Mouse (Mus musculus): Measurements from ENCODE around the gene Gm6020. TPM values are rescaled to one million over a fixed set of nuclear protein-coding genes. Genes with fewer than 3 reads are reported as not detected.

Gene Gm6020
- polyA plus RNA-seq, 1 experiment from 2014 or later, result not detected

DNA sequence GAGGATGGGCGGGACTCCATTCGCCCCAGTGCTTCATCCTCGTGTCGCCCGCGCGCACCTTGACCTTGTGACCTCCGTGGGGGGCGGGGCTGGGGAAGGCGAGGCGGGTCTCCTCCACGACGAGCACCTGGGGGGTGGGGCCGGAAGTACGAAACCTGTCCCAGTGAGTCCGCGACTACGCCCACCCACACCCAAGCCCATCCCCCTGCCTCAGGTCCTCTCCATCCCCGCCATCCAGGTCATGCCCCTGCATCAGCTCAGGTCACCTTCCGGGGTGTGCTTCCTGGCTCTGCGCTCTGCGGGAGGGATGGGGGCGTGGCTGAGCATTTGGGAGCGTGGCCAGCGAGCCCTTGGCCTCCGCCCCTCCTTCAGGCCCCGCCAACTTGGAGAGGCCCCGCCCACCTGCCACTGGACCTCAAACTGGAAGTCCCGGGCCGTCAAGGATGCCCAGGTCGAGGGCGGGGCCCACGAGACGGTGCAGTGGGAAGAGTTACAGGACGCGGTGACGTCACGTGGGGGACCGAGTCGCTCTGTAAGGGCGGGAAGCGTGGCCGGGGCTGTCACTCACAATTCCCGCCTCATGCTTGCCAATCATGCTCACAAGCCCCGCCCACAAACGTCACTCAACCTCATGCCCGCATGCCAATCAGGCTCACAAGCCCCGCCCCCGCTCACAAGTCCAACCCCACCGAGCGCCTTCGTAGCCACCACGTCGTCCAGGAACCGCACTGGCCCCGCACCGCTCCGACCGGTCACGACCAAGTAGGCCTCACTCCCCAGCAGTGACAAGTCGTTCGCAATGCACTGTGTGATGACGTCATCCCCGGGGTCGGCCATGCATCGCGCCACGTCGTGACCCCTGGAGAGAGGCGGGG, 42.1 kb downstream of the Gm6020 start:
- Histone ChIP-seq H3K27ac (ENCODE audit: low read depth) (peak overlapping the region; percentile 85), H3K4me2 (ENCODE audit: low read depth, low read length) (peak overlapping the region; percentile 65), H3K36me3 (replicated peaks; ENCODE audit: insufficient read depth, low read length) (no peaks in the 10 kb centered on the region), H3K9me3 (ENCODE audit: low read length) (peaks cover 8% of the 10 kb centered on the region; the same call in 1 of the 2 replicates), H3K4me3 (ENCODE audit: low read depth, low read length) (peak overlapping the region; percentile 46), H3K4me1 (ENCODE audit: insufficient read depth) (peaks cover 17% of the 10 kb centered on the region; the same call in 1 of the 2 replicates), H3K9ac (replicated peaks) (no peak overlapping the region), H3K27me3 (ENCODE audit: insufficient read depth, low read length) (no peaks in the 10 kb centered on the region)
- 15% methylated on average over 60 of the region's 70 CpGs for WGBS (ENCODE audit: insufficient replicate concordance)
- TF ChIP-seq EP300 (IDR thresholded peaks at IDR 0.05; ENCODE audit: low read depth) (no peak), CTCF (IDR thresholded peaks at IDR 0.05; ENCODE audit: low read depth) (no peak)
- ATAC-seq (peak; percentile 24), DNase-seq (peak; percentile 87)

DNA sequence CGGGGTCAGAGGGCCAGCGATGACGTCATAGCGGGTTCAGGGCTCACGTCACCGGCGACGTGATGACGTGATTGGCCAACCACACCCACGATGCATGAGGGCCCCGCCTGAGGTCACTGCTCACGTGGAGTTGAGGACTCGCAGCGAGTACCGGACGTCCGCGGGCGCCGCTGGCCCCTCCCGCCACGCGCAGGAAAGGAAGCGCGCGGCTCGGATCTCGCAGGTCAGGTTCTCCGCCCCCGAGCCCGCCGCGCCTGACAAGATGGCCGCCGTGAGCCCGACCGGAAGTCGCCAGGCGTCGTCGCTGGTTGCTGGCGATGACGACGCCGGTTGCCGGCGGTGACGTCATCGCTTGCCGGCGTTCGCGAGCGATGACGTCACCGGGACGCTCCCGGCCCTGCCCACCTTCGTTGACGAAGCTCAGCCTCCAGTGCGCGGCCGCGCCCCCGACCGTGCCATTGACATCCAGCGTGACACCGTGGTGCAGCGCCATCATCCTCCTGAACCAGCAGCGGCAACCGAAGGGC, 42.8 kb downstream of the Gm6020 start:
- peak overlapping the region; percentile 85 for H3K27ac ChIP-seq (ENCODE audit: low read depth)

GRCm38 (mm10) chr19:61226928-61227854, 43.5 kb downstream of the Gm6020 start:
- Histone ChIP-seq H3K9me3 (ENCODE audit: low read length) (peaks cover 8% of the 10 kb centered on the region; the same call in 1 of the 2 replicates), H3K9ac (replicated peaks) (peak overlapping the region; percentile 59), H3K36me3 (replicated peaks; ENCODE audit: insufficient read depth, low read length) (no peaks in the 10 kb centered on the region), H3K27ac (ENCODE audit: low read depth) (peak overlapping the region; percentile 85), H3K4me1 (ENCODE audit: insufficient read depth) (peaks cover 17% of the 10 kb centered on the region; the same call in 1 of the 2 replicates), H3K27me3 (ENCODE audit: insufficient read depth, low read length) (no peaks in the 10 kb centered on the region), H3K4me2 (ENCODE audit: low read depth, low read length) (peak overlapping the region; percentile 65), H3K4me3 (ENCODE audit: low read depth, low read length) (peak overlapping the region; percentile 46)
- WGBS (ENCODE audit: insufficient replicate concordance), result 2% methylated on average over 61 of the region's 71 CpGs
- DNase-seq (peak; percentile 91), ATAC-seq (peak; percentile 70)
- no peak for TF ChIP-seq EP300 (IDR thresholded peaks at IDR 0.05; ENCODE audit: low read depth)
- TF ChIP-seq CTCF (IDR thresholded peaks at IDR 0.05; ENCODE audit: low read depth), result no peak

More for the DNA sequence above, 42.8 kb downstream of the Gm6020 start:
- Histone ChIP-seq H3K9ac (replicated peaks) (no peak overlapping the region), H3K4me3 (ENCODE audit: low read depth, low read length) (peak overlapping the region; percentile 46), H3K27me3 (ENCODE audit: insufficient read depth, low read length) (no peaks in the 10 kb centered on the region), H3K4me2 (ENCODE audit: low read depth, low read length) (peak overlapping the region; percentile 65), H3K9me3 (ENCODE audit: low read length) (peaks cover 8% of the 10 kb centered on the region; the same call in 1 of the 2 replicates), H3K36me3 (replicated peaks; ENCODE audit: insufficient read depth, low read length) (no peaks in the 10 kb centered on the region), H3K4me1 (ENCODE audit: insufficient read depth) (peaks cover 17% of the 10 kb centered on the region; the same call in 1 of the 2 replicates)
- ATAC-seq, result peak; percentile 44
- TF ChIP-seq CTCF (IDR thresholded peaks at IDR 0.05; ENCODE audit: low read depth) (no peak), EP300 (IDR thresholded peaks at IDR 0.05; ENCODE audit: low read depth) (no peak)
- peak; percentile 81 for DNase-seq
- under 1% methylated on average over 54 of the region's 71 CpGs for WGBS (ENCODE audit: insufficient replicate concordance)

- peak within 1 kb of the TSS; percentile 65 for H3K4me2 ChIP-seq (ENCODE audit: low read depth, low read length)
- H3K27me3 ChIP-seq (ENCODE audit: insufficient read depth, low read length), result no peaks in the 10 kb centered on the region
- H3K27ac ChIP-seq (ENCODE audit: low read depth), result peak within 1 kb of the TSS; percentile 85
- H3K9ac ChIP-seq (replicated peaks), result peak within 1 kb of the TSS; percentile 59
- 52% methylated on average over 36 of the region's 36 CpGs for WGBS (ENCODE audit: insufficient replicate concordance)
- H3K4me1 ChIP-seq (ENCODE audit: insufficient read depth), result peaks cover 17% of the 10 kb centered on the region; the same call in 1 of the 2 replicates
- TF ChIP-seq CTCF (IDR thresholded peaks at IDR 0.05; ENCODE audit: low read depth) (0 out of 2 replicates have a peak, but pooled peaks have one; percentile 15), EP300 (IDR thresholded peaks at IDR 0.05; ENCODE audit: low read depth) (no peak)
- H3K36me3 ChIP-seq (replicated peaks; ENCODE audit: insufficient read depth, low read length), result no peaks in the 10 kb centered on the region
- peak within 1 kb of the TSS; percentile 46 for H3K4me3 ChIP-seq (ENCODE audit: low read depth, low read length)
- H3K9me3 ChIP-seq (ENCODE audit: low read length), result peaks cover 8% of the 10 kb centered on the region; the same call in 1 of the 2 replicates
- peak; percentile 75 for DNase-seq
- no peak for ATAC-seq
These were observed 44.4 kb downstream of the Gm6020 start, which contains the start of gene Csf2ra for GRCm38 (mm10) chr19:61227941-61228701. TSS of gene Csf2ra (minus strand) at chr19:61228429.

Other genes starting within 250 kb of the Gm6020 start
- gene Zfp950, start 43.0 kb upstream of the Gm6020 start, polyA plus RNA-seq (2015; fragmentation: Nextera tagmentation; extraction: Ambion mirVana), result 10.8 and 13.7 TPM in 2 replicates
- gene Gm7102, start 7.6 kb upstream of the Gm6020 start, polyA plus RNA-seq (2015; fragmentation: Nextera tagmentation; extraction: Ambion mirVana), result 0.07 TPM in 1 of 2 replicates, not detected in the other
- 11.6 and 13.0 TPM in 2 replicates for gene Csf2ra, start 44.5 kb downstream of the Gm6020 start, polyA plus RNA-seq (2015; fragmentation: Nextera tagmentation; extraction: Ambion mirVana)
- gene Gm21060, start 113.2 kb downstream of the Gm6020 start, polyA plus RNA-seq (2015; fragmentation: Nextera tagmentation; extraction: Ambion mirVana), result not detected in 2 replicates